9 mouse cellular contexts compared by ENCODE assay signal in genomic region chr17:66416841-66417313, GRCm38 (mm10). TPM values are rescaled to one million over a fixed set of nuclear protein-coding genes. Genes with fewer than 3 reads are reported as not detected.
DNase-seq lines count a peak whose midpoint lies in the region; ATAC-seq lines count a peak whose summit lies in the region.
"Had no signal": no experiment of that assay in that cellular context is flagged by ENCODE, and none has a peak within 500 bp of the region (broad histone marks: within the 10 kb centered on the region; RNA-seq: fewer than 3 reads in every experiment).

No protein-coding gene starts in this region.

- intact Hi-C loops in heart, postnatal 36 days (cut with DNase I): no loop called here

- WGBS in heart, embryonic 10.5 days: 78% methylated on average over 14 of the region's 14 CpGs
- 33% methylated on average over 14 of the region's 14 CpGs for WGBS in hindbrain, embryonic 11.5 days
- 15% methylated on average over 14 of the region's 14 CpGs for WGBS in stomach, embryonic 14.5 days

- no peak overlapping the region for H3K9ac ChIP-seq in hindbrain, embryonic 11.5 days (ENCODE audit: low read depth, low read length)
- no peak overlapping the region for H3K9ac ChIP-seq in stomach, embryonic 14.5 days (replicated peaks; ENCODE audit: low read depth, low read length)
- H3K9ac ChIP-seq: embryonic facial prominence, embryonic 15.5 days had no signal

- H3K27ac ChIP-seq in heart, embryonic 10.5 days: 0 out of 2 replicates have a peak overlapping the region, but pooled peaks have one; percentile 22
- H3K27ac ChIP-seq in hindbrain, embryonic 11.5 days (ENCODE audit: low read depth, low read length): peak overlapping the region; percentile 79
- H3K27ac ChIP-seq in stomach, embryonic 14.5 days (ENCODE audit: low read length): peak overlapping the region; percentile 27; the same call in 1 of the 2 replicates
- H3K27ac ChIP-seq: embryonic facial prominence, embryonic 15.5 days had no signal

- H3K9me3 ChIP-seq in heart, embryonic 10.5 days: no peaks in the 10 kb centered on the region
- no peaks in the 10 kb centered on the region for H3K9me3 ChIP-seq in hindbrain, embryonic 11.5 days (ENCODE audit: control insufficient read depth, low read length)
- H3K9me3 ChIP-seq in stomach, embryonic 14.5 days (ENCODE audit: control insufficient read depth, low read depth, low read length): no peaks in the 10 kb centered on the region
- H3K9me3 ChIP-seq: embryonic facial prominence, embryonic 15.5 days had no signal

- peak overlapping the region; percentile 33 for H3K4me2 ChIP-seq in hindbrain, embryonic 11.5 days (replicated peaks; ENCODE audit: low read depth, low read length)
- H3K4me2 ChIP-seq in stomach, embryonic 14.5 days (replicated peaks; ENCODE audit: low read depth, low read length): peak overlapping the region; percentile 40
- H3K4me2 ChIP-seq: embryonic facial prominence, embryonic 15.5 days had no signal

- ATAC-seq in hindbrain, embryonic 11.5 days (ENCODE audit: low FRiP score): peak; percentile 55
- ATAC-seq in stomach, embryonic 14.5 days (ENCODE audit: insufficient number of reproducible peaks, insufficient read depth, low FRiP score, low read depth): peak; percentile 31; the same call in 1 of the 2 replicates

- H3K27me3 ChIP-seq in heart, embryonic 10.5 days (ENCODE audit: insufficient read depth, poor library complexity, severe bottlenecking): no peaks in the 10 kb centered on the region
- no peaks in the 10 kb centered on the region for H3K27me3 ChIP-seq in hindbrain, embryonic 11.5 days (ENCODE audit: control insufficient read depth, insufficient read depth, low read length)
- no peaks in the 10 kb centered on the region for H3K27me3 ChIP-seq in stomach, embryonic 14.5 days (ENCODE audit: control insufficient read depth, insufficient read depth, low read length)
- H3K27me3 ChIP-seq: embryonic facial prominence, embryonic 15.5 days had no signal

- peaks cover 41% of the 10 kb centered on the region for H3K4me1 ChIP-seq in heart, embryonic 10.5 days
- H3K4me1 ChIP-seq in hindbrain, embryonic 11.5 days (replicated peaks; ENCODE audit: control insufficient read depth, insufficient read depth, low read length): peaks cover 22% of the 10 kb centered on the region
- peaks cover 23% of the 10 kb centered on the region for H3K4me1 ChIP-seq in stomach, embryonic 14.5 days (ENCODE audit: control insufficient read depth, insufficient read depth, low read length)

- no peaks in the 10 kb centered on the region for H3K36me3 ChIP-seq in heart, embryonic 10.5 days
- no peaks in the 10 kb centered on the region for H3K36me3 ChIP-seq in hindbrain, embryonic 11.5 days (ENCODE audit: control insufficient read depth, insufficient read depth, low read length)
- H3K36me3 ChIP-seq in stomach, embryonic 14.5 days (ENCODE audit: control insufficient read depth, insufficient read depth, low read length): no peaks in the 10 kb centered on the region
- H3K36me3 ChIP-seq: embryonic facial prominence, embryonic 15.5 days had no signal

- DNase-seq in heart, embryonic 10.5 days (ENCODE audit: low spot score): no peak
- no peak for DNase-seq in heart, postnatal 36 days
- DNase-seq in embryo, embryonic 11 days: peak; percentile 79
- no peak for DNase-seq in hindbrain, embryonic 11.5 days (ENCODE audit: low spot score)
- peak; percentile 42 to 65 for DNase-seq in layer of hippocampus, adult 18-20 months (ENCODE audit: low spot score in 2 of 2)
- DNase-seq in lung, postnatal 4 days: peak; percentile 39 to 62
- DNase-seq in B cell, adult 2 months: no peak

- H3K4me3 ChIP-seq in heart, embryonic 10.5 days: no peak overlapping the region
- H3K4me3 ChIP-seq in hindbrain, embryonic 11.5 days (ENCODE audit: low read depth, low read length): no peak overlapping the region
- peak overlapping the region; percentile 22; the same call in 1 of the 2 replicates for H3K4me3 ChIP-seq in stomach, embryonic 14.5 days (ENCODE audit: low read depth, low read length)
- H3K4me3 ChIP-seq: embryonic facial prominence, embryonic 15.5 days had no signal

RNA-seq across cellular contexts. Expression of gene Mtcl1, which starts 32.7 kb away (rescaled TPM):
- 2.4 and 3.7 TPM in 2 replicates for polyA plus RNA-seq in heart, embryonic 10.5 days (2016; fragmentation: Nextera tagmentation; extraction: Ambion mirVana)
- total RNA-seq in heart, postnatal 36 days (2021): 1 to 10 TPM; 4.4 to 6.3 TPM
- polyA plus RNA-seq in hindbrain, embryonic 11.5 days (2014; fragmentation: Nextera tagmentation; extraction: Ambion mirVana): 47.9 and 59.8 TPM in 2 replicates
- total RNA-seq in layer of hippocampus, adult 18-20 months (2021): 10 to 100 TPM; 42.8 to 53.0 TPM
- polyA plus RNA-seq in stomach, embryonic 14.5 days (2014; fragmentation: Nextera tagmentation; extraction: Ambion mirVana): 13.2 and 14.7 TPM in 2 replicates

Comparison
In these comparisons a context has a peak if more than half of its experiments do, and no peak if none do; other contexts are left out.
1. DNase-seq: peak in embryo, embryonic 11 days (single experiment), layer of hippocampus, adult 18-20 months (2 of 2) and lung, postnatal 4 days (2 of 2); none in heart, embryonic 10.5 days (single experiment), heart, postnatal 36 days (0 of 2), hindbrain, embryonic 11.5 days (single experiment) and B cell, adult 2 months (0 of 2).
2. H3K27ac ChIP-seq: peak in every context shown above with its lines; median percentile 79 in hindbrain, embryonic 11.5 days; 27 in stomach, embryonic 14.5 days; 22 in heart, embryonic 10.5 days.